Comparison of ENCODE assay signal across 8 mouse cellular contexts in genomic region chr15:85831954-85832590, GRCm38 (mm10). TPM values are rescaled to one million over a fixed set of nuclear protein-coding genes. Genes with fewer than 3 reads are reported as not detected.
DNase-seq lines count a peak whose midpoint lies in the region; ATAC-seq and TF ChIP-seq lines count a peak whose summit lies in the region.

Ttc38 (plus strand) TSS chr15:85832306.

- peak within 1 kb of the TSS; percentile 57 for H3K9ac ChIP-seq in kidney, embryonic 15.5 days
- peak within 1 kb of the TSS; percentile 56 for H3K9ac ChIP-seq in limb, embryonic 15.5 days
- peak within 1 kb of the TSS; percentile 66 for H3K9ac ChIP-seq in midbrain, postnatal 0 days (replicated peaks; ENCODE audit: low read length, poor library complexity, severe bottlenecking)

- H3K9me3 ChIP-seq in heart, embryonic 10.5 days, result no peaks in the 10 kb centered on the region
- no peaks in the 10 kb centered on the region for H3K9me3 ChIP-seq in kidney, embryonic 15.5 days (replicated peaks)
- no peaks in the 10 kb centered on the region for H3K9me3 ChIP-seq in limb, embryonic 15.5 days
- H3K9me3 ChIP-seq in midbrain, postnatal 0 days (ENCODE audit: low read length), result no peaks in the 10 kb centered on the region

- 0 out of 2 replicates have a peak, but pooled peaks have one; percentile 3 for TF ChIP-seq POLR2A in brain, embryonic 14.5 days (IDR thresholded peaks at IDR 0.05; ENCODE audit: borderline replicate concordance, extremely low read depth, insufficient read depth, insufficient read length, poor library complexity, severe bottlenecking)

- H3K4me3 ChIP-seq in heart, embryonic 10.5 days, result peak within 1 kb of the TSS; percentile 78
- H3K4me3 ChIP-seq in kidney, embryonic 15.5 days (replicated peaks), result peak within 1 kb of the TSS; percentile 70
- H3K4me3 ChIP-seq in limb, embryonic 15.5 days, result peak within 1 kb of the TSS; percentile 64
- H3K4me3 ChIP-seq in midbrain, postnatal 0 days (ENCODE audit: low read depth, low read length), result peak within 1 kb of the TSS; percentile 52

- H3K36me3 ChIP-seq in heart, embryonic 10.5 days, result no peaks in the 10 kb centered on the region
- 0 out of 2 replicates have a peak, but pooled peaks cover 5% of the 10 kb centered on the region for H3K36me3 ChIP-seq in kidney, embryonic 15.5 days
- no peaks in the 10 kb centered on the region for H3K36me3 ChIP-seq in limb, embryonic 15.5 days
- H3K36me3 ChIP-seq in midbrain, postnatal 0 days (ENCODE audit: insufficient read depth, low read length), result no peaks in the 10 kb centered on the region

- H3K27me3 ChIP-seq in heart, embryonic 10.5 days (ENCODE audit: insufficient read depth, poor library complexity, severe bottlenecking), result no peaks in the 10 kb centered on the region
- H3K27me3 ChIP-seq in kidney, embryonic 15.5 days, result no peaks in the 10 kb centered on the region
- H3K27me3 ChIP-seq in limb, embryonic 15.5 days, result no peaks in the 10 kb centered on the region
- no peaks in the 10 kb centered on the region for H3K27me3 ChIP-seq in midbrain, postnatal 0 days (ENCODE audit: insufficient read depth, low read length)

- TF ChIP-seq CTCF in brain, embryonic 14.5 days (IDR thresholded peaks at IDR 0.05; ENCODE audit: borderline replicate concordance, extremely low read depth, insufficient read depth, insufficient read length), result no peak
- peak; percentile 35; the same call in 1 of the 2 replicates for TF ChIP-seq CTCF in midbrain, postnatal 0 days (IDR thresholded peaks at IDR 0.05)

- H3K4me2 ChIP-seq in kidney, embryonic 15.5 days, result peak within 1 kb of the TSS; percentile 83
- H3K4me2 ChIP-seq in limb, embryonic 15.5 days, result peak within 1 kb of the TSS; percentile 83
- H3K4me2 ChIP-seq in midbrain, postnatal 0 days (ENCODE audit: low read depth, low read length, poor library complexity, severe bottlenecking), result peak within 1 kb of the TSS; percentile 84

- DNase-seq in A20 (ENCODE audit: low read depth, low spot score), result peak; percentile 91
- DNase-seq in brain, embryonic 14.5 days (ENCODE audit: low read depth), result peak; percentile 79
- peak; percentile 91 for DNase-seq in heart, embryonic 10.5 days (ENCODE audit: low spot score)
- peak; percentile 81 for DNase-seq in midbrain, postnatal 0 days (ENCODE audit: low spot score)
- peak; percentile 69 to 73 for DNase-seq in spleen, postnatal 14 days (ENCODE audit: low spot score in 2 of 2)

- 2% methylated on average over 27 of the region's 27 CpGs for WGBS in heart, embryonic 10.5 days
- under 1% methylated on average over 27 of the region's 27 CpGs for WGBS in kidney, embryonic 15.5 days
- WGBS in limb, embryonic 15.5 days, result under 1% methylated on average over 27 of the region's 27 CpGs
- WGBS in midbrain, postnatal 0 days, result 2% methylated on average over 27 of the region's 27 CpGs

- peak within 1 kb of the TSS; percentile 84 for H3K27ac ChIP-seq in heart, embryonic 10.5 days
- peak within 1 kb of the TSS; percentile 60; the same call in 1 of the 2 replicates for H3K27ac ChIP-seq in kidney, embryonic 15.5 days
- peak within 1 kb of the TSS; percentile 73 for H3K27ac ChIP-seq in limb, embryonic 15.5 days
- H3K27ac ChIP-seq in midbrain, postnatal 0 days (ENCODE audit: low read depth, low read length), result peak within 1 kb of the TSS; percentile 38

- peak; percentile 92 for ATAC-seq in erythroblast, adult 5-6 weeks (replicated peaks; ENCODE audit: low FRiP score, poor library complexity, severe bottlenecking)
- ATAC-seq in kidney, embryonic 15.5 days (replicated peaks; ENCODE audit: low FRiP score), result peak; percentile 90
- peak; percentile 74; the same call in 1 of the 2 replicates for ATAC-seq in limb, embryonic 15.5 days (ENCODE audit: insufficient number of reproducible peaks, low FRiP score, low TSS enrichment, low read depth)
- peak; percentile 90 for ATAC-seq in midbrain, postnatal 0 days (ENCODE audit: low FRiP score)

- peaks cover 18% of the 10 kb centered on the region for H3K4me1 ChIP-seq in heart, embryonic 10.5 days
- H3K4me1 ChIP-seq in kidney, embryonic 15.5 days, result peaks cover 14% of the 10 kb centered on the region
- H3K4me1 ChIP-seq in limb, embryonic 15.5 days, result peaks cover 17% of the 10 kb centered on the region
- peaks cover 13% of the 10 kb centered on the region; the same call in 1 of the 2 replicates for H3K4me1 ChIP-seq in midbrain, postnatal 0 days (ENCODE audit: insufficient read depth, low read length)

RNA-seq across cellular contexts. Expression of gene Ttc38, which starts in this region (rescaled TPM):
- polyA plus RNA-seq in brain, embryonic 14.5 days (2012; rRNA removed), result 3.0 and 3.3 TPM in 2 replicates
- 1.2 and 5.2 TPM in 2 replicates for total RNA-seq in erythroblast, adult 5-6 weeks (2015; ENCODE audit: low replicate concordance)
- total RNA-seq in erythroblast, adult 5-6 weeks (2017; ENCODE audit: low replicate concordance), result 1.6 and 2.0 TPM in 2 replicates
- 2.6 and 3.5 TPM in 2 replicates for polyA plus RNA-seq in heart, embryonic 10.5 days (2016; fragmentation: Nextera tagmentation; extraction: Ambion mirVana)
- 6.3 and 6.7 TPM in 2 replicates for polyA plus RNA-seq in kidney, embryonic 15.5 days (2015; fragmentation: Nextera tagmentation; extraction: Ambion mirVana)
- 8.0 TPM in 2 replicates for polyA plus RNA-seq in limb, embryonic 15.5 days (2015; fragmentation: Nextera tagmentation; extraction: Ambion mirVana)
- 3.8 and 19.1 TPM in 2 replicates for total RNA-seq in midbrain, postnatal 0 days (2014; rRNA removed)
- polyA plus RNA-seq in midbrain, postnatal 0 days (2015; fragmentation: Nextera tagmentation; extraction: Ambion mirVana), result 2.2 and 3.1 TPM in 2 replicates

Comparison
In these comparisons a context has a peak if more than half of its experiments do, and no peak if none do; other contexts are left out.
1. Peak in every context shown above with its lines: DNase-seq, ATAC-seq, H3K4me3 ChIP-seq and H3K27ac ChIP-seq.